Mouse (Mus musculus) lung, postnatal 10 days (tissue): ENCODE data around the gene Gm21981.
A peak's percentile ranks its signal among the peaks of the same experiment; 100 is the strongest.

Source experiments
- DNase-seq: peaks from one replicate; pipeline ENCODE4 v3.0.0; 2021

Gm21981 gene

DNA sequence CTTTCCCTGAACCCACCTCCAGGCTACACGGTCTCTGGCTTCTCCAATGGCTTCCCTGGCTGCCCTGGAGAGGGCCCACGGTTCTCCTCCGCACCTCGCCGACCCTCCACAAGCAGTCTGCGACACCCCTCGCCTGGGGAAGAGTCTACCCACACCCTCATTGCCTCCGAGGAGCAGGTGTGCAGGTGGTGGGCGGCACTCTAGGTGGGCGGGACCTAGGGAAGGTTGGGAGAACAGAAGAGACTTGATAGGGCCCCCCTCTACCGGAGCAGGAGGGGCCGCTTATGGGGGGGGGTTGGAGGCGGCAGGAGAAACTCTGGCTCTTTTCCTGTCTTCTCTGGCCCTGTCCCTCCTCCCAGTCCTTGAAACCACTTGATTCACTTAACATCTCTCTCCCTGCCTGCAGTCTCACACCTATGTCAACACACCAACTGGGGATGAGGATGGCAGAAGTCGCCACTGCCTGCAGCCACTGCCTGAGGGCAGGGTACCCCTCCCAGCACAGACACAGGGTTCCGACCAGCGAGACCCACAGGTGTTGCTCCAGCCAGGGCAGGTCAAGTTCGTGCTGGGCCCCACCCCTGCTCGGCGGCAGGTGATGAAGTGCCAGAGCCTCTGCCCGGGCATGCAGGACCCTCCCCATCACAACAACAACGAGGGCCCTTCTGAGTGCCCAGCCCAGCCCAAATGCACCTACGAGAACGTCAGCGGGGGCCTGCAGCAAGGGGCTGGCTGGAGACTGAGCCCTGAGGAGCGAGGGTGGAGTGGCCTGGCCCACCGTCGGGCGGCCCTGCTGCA is 8.5 kb upstream of the Gm21981 start:
- peak; percentile 16 for DNase-seq

DNA sequence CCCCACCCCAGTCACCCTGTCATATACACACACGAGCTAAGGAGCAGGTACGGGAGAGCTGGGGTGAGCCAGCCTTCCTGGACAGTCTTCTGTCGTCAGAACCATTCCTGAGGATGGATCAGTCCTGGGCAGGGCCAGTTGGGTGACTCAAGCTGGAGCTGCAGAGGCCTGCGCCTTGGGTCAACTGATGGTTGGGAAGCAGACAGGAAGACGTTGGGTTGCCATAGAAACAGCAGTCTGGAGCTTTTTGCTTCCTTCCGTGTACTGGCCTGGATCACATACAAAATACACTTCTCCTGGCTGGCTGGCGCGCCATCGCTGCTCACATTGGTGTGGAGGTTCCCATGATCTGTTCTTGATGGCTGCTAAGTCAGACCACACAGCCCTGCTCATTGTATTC is 7.5 kb upstream of the Gm21981 start:
- no peak for DNase-seq

- no peak for DNase-seq
Observed at GRCm38 (mm10) chr17:47699055-47699454, 4.8 kb upstream of the Gm21981 start.

GRCm38 (mm10) chr17:47698156-47698555 is 3.9 kb upstream of the Gm21981 start:
- DNase-seq: no peak

- DNase-seq: no peak
Observed at GRCm38 (mm10) chr17:47695337-47695710, 1.1 kb upstream of the Gm21981 start.

- DNase-seq: peak; percentile 98
Observed at GRCm38 (mm10) chr17:47694503-47695336, 465 bp upstream of the Gm21981 start, which contains the start of gene Prickle4. Gene Prickle4 (minus strand): TSS chr17:47694736.

GRCm38 (mm10) chr17:47693671-47694441 is 399 bp downstream of the Gm21981 start:
- DNase-seq: peak; percentile 27

DNA sequence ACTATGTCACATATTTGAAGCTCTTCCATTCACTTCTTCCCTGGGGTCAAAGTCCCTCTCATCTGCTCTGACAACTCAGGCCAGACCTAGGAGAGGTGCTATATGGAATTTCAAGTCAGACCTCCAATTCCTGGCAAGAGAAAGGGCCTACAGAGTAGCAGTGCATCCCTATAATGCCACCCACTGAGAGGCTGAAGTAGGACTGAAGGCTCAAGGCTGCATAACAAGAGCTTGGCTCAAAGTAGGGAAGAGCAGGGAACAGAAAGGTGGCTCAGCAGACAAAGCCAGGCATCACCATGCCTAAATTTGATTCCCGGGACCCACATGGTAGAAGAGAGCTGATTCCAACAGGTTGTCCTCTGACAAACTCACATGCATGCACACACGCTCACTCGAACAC is 2.6 kb downstream of the Gm21981 start:
- DNase-seq: no peak

DNA sequence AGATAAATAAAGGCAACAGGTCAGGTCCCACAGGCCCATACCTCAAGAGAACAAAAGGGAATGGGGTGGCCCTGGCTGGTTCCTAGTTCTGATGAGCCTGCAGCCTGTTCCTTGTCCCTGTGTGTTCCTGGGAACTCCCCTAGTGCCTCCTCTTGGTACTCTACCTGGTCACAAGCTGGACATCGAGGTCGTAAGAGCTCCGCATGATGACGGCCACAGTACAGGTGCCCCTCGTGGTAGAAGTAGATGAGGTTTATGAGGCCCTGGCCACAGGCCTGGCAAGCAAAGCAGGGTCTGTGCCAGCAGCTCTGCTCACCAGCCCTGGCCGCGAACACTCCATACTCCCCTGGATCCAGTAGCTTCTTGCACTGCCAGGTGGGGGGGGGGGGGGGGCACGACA is 4.4 kb downstream of the Gm21981 start:
- DNase-seq: no peak

DNA sequence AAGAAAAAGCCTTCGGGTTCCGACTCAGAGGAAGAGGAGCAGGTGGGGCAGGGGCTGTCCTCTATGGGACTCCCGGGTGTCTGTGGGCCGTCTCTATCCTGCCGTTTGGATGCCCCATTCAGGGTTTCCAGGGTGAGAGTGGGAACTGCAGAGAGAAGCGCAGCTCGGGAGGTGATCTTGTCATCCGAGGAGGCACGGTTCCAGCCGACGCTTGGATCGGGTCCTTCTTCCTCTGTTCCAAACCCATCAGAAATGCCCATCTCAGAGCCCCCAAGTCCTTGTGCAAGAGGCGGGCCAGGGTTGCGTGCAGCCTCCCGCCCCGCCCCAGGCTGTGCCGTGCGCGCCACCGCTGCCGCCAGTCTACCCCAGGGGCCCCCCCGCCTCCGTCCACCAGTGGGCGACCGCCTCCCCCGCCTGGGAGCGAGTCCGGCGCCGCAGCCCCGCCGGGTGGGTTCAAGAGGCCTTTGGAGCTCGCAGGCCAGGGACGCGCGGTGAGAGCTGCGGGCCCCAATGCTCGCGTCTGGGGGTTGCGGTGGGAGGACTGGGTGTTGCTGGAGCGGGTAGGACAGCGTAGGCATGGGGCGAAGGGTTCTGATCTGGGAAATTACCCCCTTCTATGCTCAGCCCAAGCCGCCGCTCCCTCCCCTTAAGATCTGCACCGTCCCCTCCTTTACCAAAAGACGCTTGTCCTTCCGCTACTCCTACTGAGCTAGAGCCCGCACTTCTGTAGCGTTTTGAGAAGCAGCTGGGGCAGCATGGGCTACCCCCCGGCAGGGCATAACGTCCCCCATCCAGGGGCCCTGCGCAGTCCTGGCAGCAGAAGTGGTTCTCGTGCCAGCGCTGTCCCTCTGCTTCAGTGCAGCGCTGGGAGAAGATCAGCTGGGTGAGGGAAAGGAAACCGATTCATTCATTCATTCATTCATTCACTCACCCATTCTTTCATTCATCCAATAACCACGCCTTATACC is 5.4 kb downstream of the Gm21981 start, which contains the start of gene Frs3:
TSS of gene Frs3 (plus strand) at position 423 of the 968 bp plus-strand sequence.
- peak; percentile 86 for DNase-seq

DNA sequence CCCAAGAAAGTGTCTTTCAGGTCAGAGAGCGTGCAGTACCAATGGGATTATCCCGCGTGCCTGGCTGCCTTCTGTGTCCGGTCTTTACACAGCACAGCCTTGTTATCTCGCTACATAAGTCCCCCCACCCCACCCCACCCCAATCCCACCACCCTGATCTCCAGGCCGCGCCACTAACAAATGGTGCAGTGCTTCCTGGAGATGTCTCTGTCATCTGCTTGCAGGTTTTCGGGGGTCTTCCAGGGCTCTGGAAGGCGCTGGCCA is 6.0 kb downstream of the Gm21981 start, which contains the start of gene Tomm6:
TSS of gene Tomm6 (minus strand) at position 43 of the 264 bp plus-strand sequence.
- no peak for DNase-seq

- DNase-seq: peak; percentile 97
Observed at GRCm38 (mm10) chr17:47687409-47688343, 6.6 kb downstream of the Gm21981 start.

DNA sequence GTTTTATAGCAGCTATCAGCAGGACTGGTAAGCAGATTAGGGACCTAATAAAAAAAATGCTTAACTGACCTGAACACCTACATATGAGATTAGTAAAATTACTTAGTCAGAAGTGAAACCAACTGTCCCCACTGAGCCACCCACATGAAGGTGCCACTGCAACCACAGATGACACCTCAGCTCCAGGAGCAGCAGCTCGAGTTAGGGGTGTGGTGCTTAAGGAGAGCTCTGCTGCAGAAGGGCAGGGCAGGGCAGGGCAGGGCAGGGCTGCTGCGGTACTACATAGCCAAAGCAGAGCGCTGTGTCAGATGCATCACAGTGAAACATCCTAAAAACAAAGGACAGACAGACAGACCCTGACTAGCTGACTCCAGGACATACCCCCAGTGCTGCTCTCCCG is 11.4 kb downstream of the Gm21981 start:
- DNase-seq: no peak

DNA sequence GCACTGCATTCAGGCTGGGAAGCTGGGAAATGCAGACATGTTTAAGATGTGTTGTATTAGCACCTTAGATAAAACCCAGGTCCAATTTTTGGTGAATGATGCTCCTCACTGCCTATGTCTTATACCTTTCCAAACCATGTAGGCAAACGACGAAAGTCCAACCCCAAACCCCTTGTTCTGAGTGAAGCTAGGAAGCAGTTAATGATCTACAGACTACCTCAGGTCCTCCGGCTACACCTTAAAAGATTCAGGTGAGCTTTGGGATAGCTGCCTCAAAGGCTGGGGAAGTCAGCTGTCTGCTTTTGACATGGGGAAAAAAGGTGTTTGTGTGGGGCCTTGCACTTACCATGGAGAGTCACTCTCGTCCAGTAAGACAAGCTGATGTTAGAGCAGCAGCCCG is 15.6 kb downstream of the Gm21981 start:
- no peak for DNase-seq

- no peak for DNase-seq
Observed at GRCm38 (mm10) chr17:47678238-47678637, 16.0 kb downstream of the Gm21981 start.

DNA sequence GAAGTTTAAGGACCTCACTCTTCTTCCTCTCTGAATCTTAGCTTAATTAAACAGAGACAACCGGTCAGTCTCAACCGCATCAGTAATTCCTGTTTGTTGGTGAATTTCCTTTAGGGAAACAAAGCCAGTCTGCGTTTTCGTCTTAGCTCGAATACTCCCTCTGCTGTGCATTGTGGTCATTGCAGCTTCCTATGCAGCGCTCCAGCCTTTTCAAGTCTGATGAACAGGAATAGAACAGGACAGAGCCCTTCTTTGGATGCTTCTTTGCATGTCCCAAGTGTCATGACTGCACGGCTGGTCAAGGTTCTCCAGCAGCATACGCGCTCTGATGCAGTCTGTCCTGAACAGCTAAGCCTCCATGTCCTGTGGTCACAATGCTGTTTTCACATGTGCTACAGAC is 17.7 kb downstream of the Gm21981 start:
- peak; percentile 85 for DNase-seq

- DNase-seq: peak; percentile 87
Observed at GRCm38 (mm10) chr17:47672311-47673111, 21.7 kb downstream of the Gm21981 start.

- DNase-seq: no peak
Observed at GRCm38 (mm10) chr17:47671988-47672310, 22.3 kb downstream of the Gm21981 start.

DNA sequence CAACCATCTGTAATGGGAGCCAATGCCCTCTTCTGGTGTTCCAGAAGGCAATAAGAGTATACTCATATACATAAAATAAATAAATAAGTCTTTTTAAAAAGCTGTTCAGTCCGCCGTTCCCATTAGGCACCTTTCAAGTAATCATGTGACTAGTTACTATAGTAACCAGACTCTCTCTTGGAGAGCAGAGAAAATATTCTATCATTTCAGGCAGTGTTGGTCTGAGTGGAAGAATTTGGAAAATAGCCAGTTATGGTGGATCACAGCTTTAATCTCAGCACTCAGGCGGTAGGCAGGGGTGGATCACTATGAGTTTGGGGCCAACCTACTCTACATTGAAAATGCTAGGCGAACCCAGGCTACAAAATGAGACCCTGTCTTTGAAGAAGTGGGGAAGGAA is 25.1 kb downstream of the Gm21981 start:
- DNase-seq: no peak

- no peak for DNase-seq
Observed at GRCm38 (mm10) chr17:47664474-47664873, 29.8 kb downstream of the Gm21981 start.
